Mouse (Mus musculus) hindbrain, embryonic 13.5 days (tissue): ENCODE measurements at regions not wholly inside any gene's neighbourhood (a gene's known extent, or its start where the extent isn't known, plus 50 kb on each side); places are given as distances from the start of the nearest gene placed in this dataset.
A peak's percentile ranks its signal among the peaks of the same experiment; 100 is the strongest.
"Not testable (repeated sequence)": the region's sequence is repeated elsewhere in the genome, so short reads cannot be mapped to it uniquely, and the experiment has no call there.

ENCODE experiments used
- ATAC-seq: fragments of 200-750 bp; cut with Nextera tagmentation; 2 replicates; pipeline ENCODE4 v1.8.0; 2017; ENCODE audit warnings: moderate TSS enrichment; ENCODE audit not compliant: low FRiP score
- H3K27ac ChIP-seq: fragments of 300-500 bp; sonication (generic); 2 replicates; pipeline ENCODE4 v1.5.1; 2015; ENCODE audit warnings: inconsistent platforms, mild to moderate bottlenecking, moderate library complexity
- H3K27me3 ChIP-seq: fragments of 300-500 bp; sonication (generic); 2 replicates; pipeline ENCODE4 v1.6.1; 2015; ENCODE audit warnings: mild to moderate bottlenecking, inconsistent platforms
- H3K36me3 ChIP-seq: fragments of 300-500 bp; sonication (generic); 2 replicates; pipeline ENCODE4 v1.6.1; 2015; ENCODE audit warnings: mild to moderate bottlenecking, inconsistent platforms
- H3K4me1 ChIP-seq: fragments of 300-500 bp; sonication (generic); replicated peaks from 2 replicates; pipeline ENCODE4 v1.6.1; 2015; ENCODE audit warnings: inconsistent platforms
- H3K4me2 ChIP-seq: fragments of 300-500 bp; sonication (generic); 2 replicates; pipeline ENCODE4 v1.6.1; 2015; ENCODE audit warnings: inconsistent platforms, mild to moderate bottlenecking, moderate library complexity
- H3K4me3 ChIP-seq: fragments of 300-500 bp; sonication (generic); 2 replicates; pipeline ENCODE4 v1.5.1; 2015; ENCODE audit warnings: mild to moderate bottlenecking, inconsistent platforms
- H3K9ac ChIP-seq: fragments of 300-500 bp; sonication (generic); 2 replicates; pipeline ENCODE4 v1.6.1; 2015; ENCODE audit warnings: mild to moderate bottlenecking, inconsistent platforms
- H3K9me3 ChIP-seq: fragments of 300-500 bp; sonication (generic); 2 replicates; pipeline ENCODE4 v1.6.1; 2016; ENCODE audit warnings: inconsistent platforms
- WGBS: fragments of 180-500 bp; shearing (Covaris S2); methylation state at CpG from one replicate; pipeline ENCODE4 v1.1.7; 2015; 5-methylcytosine and 5-hydroxymethylcytosine counted together

DNA sequence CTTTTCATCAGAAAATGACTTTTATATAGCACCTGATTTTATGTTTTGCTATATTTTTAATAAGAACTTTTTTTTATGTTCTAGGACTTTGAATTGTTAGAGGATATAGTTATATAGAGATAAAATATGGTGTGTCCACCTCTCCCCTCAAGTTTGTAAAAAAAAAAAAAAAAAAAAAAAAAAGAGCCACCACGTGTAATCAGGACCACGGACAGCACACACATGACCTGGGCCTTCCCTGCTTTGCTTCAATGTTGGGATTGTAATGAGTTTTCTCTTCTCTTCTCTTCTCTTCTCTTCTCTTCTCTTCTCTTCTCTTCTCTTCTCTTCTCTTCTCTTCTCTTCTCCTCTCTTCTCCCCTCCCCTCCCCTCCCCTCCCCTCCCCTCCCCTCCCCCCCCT, 78.5 kb downstream of the 1700010I14Rik start:
- not testable (repeated sequence) for H3K4me1 ChIP-seq, H3K4me2 ChIP-seq, H3K27ac ChIP-seq, H3K4me3 ChIP-seq, H3K9ac ChIP-seq, ATAC-seq, H3K27me3 ChIP-seq, H3K36me3 ChIP-seq, H3K9me3 ChIP-seq
- 27% methylated on average over 2 of the region's 2 CpGs for WGBS

DNA sequence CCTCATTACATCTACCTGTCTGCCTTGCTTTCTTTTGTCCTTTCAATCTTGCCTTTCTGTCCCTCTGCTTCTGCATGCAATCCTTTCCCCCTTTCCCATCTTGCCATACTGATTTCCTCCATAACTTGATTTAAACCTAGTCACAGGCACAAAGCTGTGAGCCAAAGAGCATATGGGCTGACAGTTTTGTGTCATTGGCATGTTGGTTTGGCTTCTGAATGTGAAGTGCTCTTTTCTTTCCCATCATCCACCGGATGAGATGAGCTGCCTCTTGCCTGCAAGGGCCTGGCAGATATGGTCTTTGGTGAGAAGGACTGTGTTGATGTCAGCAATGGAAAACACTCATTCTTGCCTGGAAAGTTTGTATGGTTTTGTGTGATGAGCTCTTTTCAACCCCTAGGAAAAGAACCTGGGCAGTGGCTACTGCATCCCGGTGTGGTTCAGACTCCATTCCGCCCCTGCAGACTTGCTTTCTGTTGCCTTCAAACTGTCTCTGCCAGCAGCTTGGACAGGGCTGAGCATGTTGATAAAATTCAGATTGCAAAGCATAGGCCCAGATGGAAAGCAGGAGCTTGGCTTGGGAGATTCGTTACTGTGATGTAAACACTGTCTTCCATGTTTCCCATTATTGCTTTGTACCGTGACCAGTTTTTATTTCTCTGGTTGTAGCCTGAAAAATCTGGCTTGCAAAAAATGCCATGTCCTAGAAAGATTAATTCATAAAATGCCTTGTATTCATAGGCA, 80.9 kb downstream of the 1700010I14Rik start:
- H3K27me3 ChIP-seq: no peaks in the 10 kb centered on the region
- H3K36me3 ChIP-seq: no peaks in the 10 kb centered on the region
- H3K9ac ChIP-seq: no peak overlapping the region
- H3K4me2 ChIP-seq: no peak overlapping the region
- WGBS: 91% methylated on average over 5 of the region's 5 CpGs
- no peaks in the 10 kb centered on the region for H3K9me3 ChIP-seq
- no peak overlapping the region for H3K27ac ChIP-seq
- no peak overlapping the region for H3K4me3 ChIP-seq
- no peaks in the 10 kb centered on the region for H3K4me1 ChIP-seq
- no peak for ATAC-seq

DNA sequence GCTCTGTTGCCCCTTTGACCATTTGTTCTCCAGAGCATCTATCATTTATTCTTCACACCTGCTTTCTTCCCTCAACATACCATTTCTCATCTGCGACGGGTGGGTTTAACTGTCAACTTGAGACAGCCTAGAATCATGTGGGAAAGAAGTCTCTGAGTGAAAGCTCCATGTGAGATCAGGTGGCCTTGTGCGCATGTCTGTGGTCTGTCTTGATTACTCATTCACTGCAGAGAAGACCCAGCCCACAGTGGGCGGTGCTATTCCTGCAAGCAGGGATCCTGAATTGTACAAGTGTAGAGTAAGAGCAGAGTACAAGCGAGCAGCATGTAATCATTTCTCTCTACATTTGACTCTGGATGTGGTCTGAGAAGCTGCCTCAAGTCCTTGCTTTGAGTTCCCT, 95.5 kb downstream of the 1700010I14Rik start:
- H3K4me1 ChIP-seq: no peaks in the 10 kb centered on the region
- no peaks in the 10 kb centered on the region for H3K36me3 ChIP-seq
- no peak overlapping the region for H3K4me3 ChIP-seq
- no peak overlapping the region for H3K27ac ChIP-seq
- ATAC-seq: no peak
- no peaks in the 10 kb centered on the region for H3K9me3 ChIP-seq
- H3K27me3 ChIP-seq: no peaks in the 10 kb centered on the region
- WGBS: 92% methylated on average over 5 of the region's 5 CpGs
- H3K4me2 ChIP-seq: no peak overlapping the region
- no peak overlapping the region for H3K9ac ChIP-seq

DNA sequence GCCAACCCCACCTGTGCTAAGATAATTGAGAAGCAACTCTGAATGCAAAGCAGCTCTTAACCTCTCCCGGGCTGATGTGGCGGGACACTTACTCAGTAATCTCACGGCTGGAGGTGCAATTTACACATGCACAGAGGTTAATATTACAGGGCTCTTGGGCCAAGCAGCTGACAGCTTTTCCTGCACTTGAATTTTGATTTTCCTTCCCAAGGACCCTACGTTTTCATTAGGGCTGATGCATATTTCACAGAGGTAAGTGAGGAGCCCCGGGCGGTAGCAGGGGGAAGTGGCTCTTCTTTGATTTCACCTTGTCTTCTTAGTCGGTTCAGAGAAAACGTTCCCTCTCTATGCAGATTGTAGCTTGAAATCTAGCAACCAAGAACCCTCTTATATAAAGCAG, 139.7 kb downstream of the 1700010I14Rik start:
- H3K27ac ChIP-seq: no peak overlapping the region
- no peak overlapping the region for H3K4me2 ChIP-seq
- ATAC-seq: no peak
- H3K9me3 ChIP-seq: no peaks in the 10 kb centered on the region
- H3K9ac ChIP-seq: no peak overlapping the region
- H3K27me3 ChIP-seq: no peaks in the 10 kb centered on the region
- H3K4me3 ChIP-seq: no peak overlapping the region
- H3K4me1 ChIP-seq: peaks cover 4% of the 10 kb centered on the region; the same call in 1 of the 2 replicates
- WGBS: 53% methylated on average over 8 of the region's 8 CpGs
- no peaks in the 10 kb centered on the region for H3K36me3 ChIP-seq

DNA sequence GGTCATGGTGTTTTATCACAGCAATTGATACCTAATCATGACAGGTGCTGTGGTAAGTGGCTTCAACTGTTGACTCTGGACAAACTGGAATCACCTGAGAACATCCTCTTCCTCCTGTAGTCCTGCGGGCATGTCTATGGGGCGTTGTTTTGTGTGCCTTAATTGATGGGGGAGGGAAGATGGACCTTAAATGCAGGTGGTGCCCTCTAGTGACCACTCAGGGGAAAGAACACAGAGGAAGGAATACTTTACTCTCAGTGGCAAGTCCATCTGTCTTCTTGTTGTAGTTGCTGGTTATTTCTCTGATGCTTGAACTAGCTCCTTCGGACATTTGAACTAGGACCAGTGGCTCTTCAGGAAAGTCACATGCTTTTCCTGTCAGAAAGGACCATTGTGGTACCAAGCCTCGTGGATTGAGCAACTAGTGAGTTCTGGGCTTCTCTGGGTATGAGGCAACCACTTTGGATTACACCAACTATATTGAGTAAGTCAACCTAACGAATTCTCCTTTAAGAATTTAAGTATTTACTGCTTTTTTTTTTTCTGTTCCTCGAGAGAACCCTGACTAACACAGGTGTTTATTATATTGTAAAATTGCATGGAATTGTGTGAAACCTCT, 157.6 kb downstream of the 1700010I14Rik start:
- 74% methylated on average over 6 of the region's 6 CpGs for WGBS
- H3K4me1 ChIP-seq: no peaks in the 10 kb centered on the region
- no peaks in the 10 kb centered on the region for H3K36me3 ChIP-seq
- no peak for ATAC-seq
- H3K27ac ChIP-seq: no peak overlapping the region
- H3K9ac ChIP-seq: no peak overlapping the region
- H3K9me3 ChIP-seq: no peaks in the 10 kb centered on the region
- no peak overlapping the region for H3K4me2 ChIP-seq
- no peaks in the 10 kb centered on the region for H3K27me3 ChIP-seq
- H3K4me3 ChIP-seq: no peak overlapping the region

DNA sequence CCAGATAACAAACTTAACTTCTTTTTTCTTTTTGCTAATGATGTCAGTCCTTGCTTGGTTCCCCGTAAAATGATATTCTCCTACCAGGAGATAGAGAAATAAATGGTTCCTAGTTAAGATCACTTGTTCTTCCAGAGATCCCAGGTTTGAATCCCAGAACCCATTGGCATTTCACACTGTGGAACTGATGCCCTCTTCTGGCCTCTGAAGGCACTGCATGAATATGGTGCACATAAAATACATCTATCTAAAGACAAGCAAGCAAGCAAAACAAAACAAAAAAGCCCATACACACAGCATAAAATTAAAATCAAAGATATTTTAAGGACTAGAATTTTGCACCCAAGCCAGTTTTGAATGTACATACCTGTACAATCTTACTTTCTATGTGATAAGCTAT, 162.5 kb downstream of the 1700010I14Rik start:
- H3K4me3 ChIP-seq: no peak overlapping the region
- H3K36me3 ChIP-seq: no peaks in the 10 kb centered on the region
- ATAC-seq: no peak
- no peak overlapping the region for H3K27ac ChIP-seq
- no peaks in the 10 kb centered on the region for H3K9me3 ChIP-seq
- peaks cover 3% of the 10 kb centered on the region for H3K4me1 ChIP-seq
- 96% methylated on average over 1 of the region's 1 CpGs for WGBS
- H3K4me2 ChIP-seq: no peak overlapping the region
- H3K9ac ChIP-seq: no peak overlapping the region
- no peaks in the 10 kb centered on the region for H3K27me3 ChIP-seq

DNA sequence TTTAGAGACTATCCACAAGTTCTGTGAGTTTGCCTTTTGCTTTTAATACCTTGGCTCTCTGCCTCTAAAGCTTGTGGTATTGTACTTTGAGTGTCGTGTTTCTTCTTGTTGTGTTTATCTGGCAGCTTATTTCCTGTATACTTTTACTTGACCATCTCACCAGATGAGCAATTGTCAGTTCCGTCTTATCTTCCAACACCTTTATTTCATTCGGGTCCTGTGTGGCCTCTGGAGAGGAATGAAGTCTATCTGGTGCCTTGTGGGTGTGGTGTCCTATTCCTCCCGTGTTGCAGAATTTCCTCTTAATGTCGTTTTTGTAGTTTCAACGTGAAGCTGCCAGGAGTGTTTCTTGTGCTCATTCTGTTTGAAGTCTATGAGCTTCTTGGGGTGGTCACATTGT, 174.0 kb downstream of the 1700010I14Rik start:
- Histone ChIP-seq H3K4me2 (no peak overlapping the region), H3K27ac (no peak overlapping the region), H3K4me3 (no peak overlapping the region), H3K27me3 (no peaks in the 10 kb centered on the region), H3K9ac (no peak overlapping the region), H3K9me3 (no peaks in the 10 kb centered on the region), H3K4me1 (peaks cover 13% of the 10 kb centered on the region), H3K36me3 (no peaks in the 10 kb centered on the region)
- no peak for ATAC-seq
- WGBS: 89% methylated on average over 6 of the region's 6 CpGs

DNA sequence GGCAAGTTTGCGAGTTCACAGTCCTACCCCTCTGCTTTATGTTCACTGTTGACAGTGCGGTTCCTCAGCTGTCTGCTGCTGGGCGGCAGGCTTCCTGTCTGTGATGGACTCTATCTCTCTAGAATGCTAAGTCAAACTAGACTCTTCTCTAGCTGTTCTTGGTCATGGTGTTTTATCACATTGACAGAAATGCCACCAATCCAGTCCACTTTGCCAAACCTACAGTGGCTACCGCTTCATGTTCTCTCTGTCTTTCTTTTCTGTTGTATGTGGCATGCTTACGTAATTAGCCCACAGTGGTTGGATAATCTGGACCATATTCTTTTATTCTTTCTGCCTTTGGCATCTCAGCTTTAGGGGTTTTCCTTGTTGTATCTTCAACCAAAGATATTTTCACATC, 174.5 kb downstream of the 1700010I14Rik start:
- Histone ChIP-seq H3K9ac (no peak overlapping the region), H3K4me3 (no peak overlapping the region)

DNA sequence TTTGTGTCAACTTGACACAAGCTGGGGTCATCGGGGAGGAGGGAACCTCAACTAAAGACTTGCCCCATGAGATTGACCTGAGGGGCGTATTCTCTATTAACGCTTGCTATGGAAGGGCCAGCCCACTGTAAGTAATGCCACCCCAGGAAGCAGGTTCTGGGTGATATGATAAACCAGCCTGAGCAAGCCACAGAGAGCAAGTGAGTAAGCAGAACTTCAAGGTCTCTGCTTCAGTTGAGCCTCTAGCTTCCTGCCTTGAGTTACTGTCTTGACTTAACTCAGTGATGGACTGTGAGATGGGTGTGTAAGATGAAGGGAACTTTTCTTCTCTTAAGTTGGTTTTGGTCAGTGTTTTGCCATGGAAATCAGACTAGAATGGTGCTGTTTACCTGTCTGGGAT, 175.2 kb downstream of the 1700010I14Rik start:
- Histone ChIP-seq H3K4me1 (peaks cover 20% of the 10 kb centered on the region), H3K4me3 (no peak overlapping the region), H3K27ac (no peak overlapping the region), H3K9me3 (no peaks in the 10 kb centered on the region), H3K36me3 (no peaks in the 10 kb centered on the region), H3K4me2 (no peak overlapping the region), H3K27me3 (no peaks in the 10 kb centered on the region), H3K9ac (no peak overlapping the region)
- WGBS: 94% methylated on average over 3 of the region's 3 CpGs
- ATAC-seq: no peak

More for the DNA sequence above, 174.5 kb downstream of the 1700010I14Rik start:
- Histone ChIP-seq H3K4me2 (no peak overlapping the region), H3K9me3 (no peaks in the 10 kb centered on the region), H3K27me3 (no peaks in the 10 kb centered on the region), H3K36me3 (no peaks in the 10 kb centered on the region), H3K4me1 (peaks cover 18% of the 10 kb centered on the region), H3K27ac (no peak overlapping the region)
- 92% methylated on average over 5 of the region's 5 CpGs for WGBS
- ATAC-seq: no peak

DNA sequence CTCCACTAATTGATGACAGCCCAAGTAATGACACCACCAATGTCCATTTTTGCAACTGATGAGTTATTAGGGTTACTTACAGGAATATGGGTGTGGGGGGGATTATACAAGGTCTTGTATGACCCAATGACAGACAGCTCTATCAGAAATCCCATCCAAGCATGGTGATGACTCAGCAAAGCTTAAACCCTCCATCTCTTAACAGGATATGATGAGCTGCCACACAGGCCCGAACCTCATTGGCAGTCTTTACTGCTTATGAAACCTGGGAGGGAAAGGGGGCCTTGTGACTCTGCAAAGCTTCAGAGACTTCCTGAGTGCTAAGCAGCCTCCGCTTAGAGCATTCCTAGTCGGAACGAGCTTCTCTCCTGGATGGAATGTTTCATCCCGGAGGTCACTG, 176.4 kb downstream of the 1700010I14Rik start:
- Histone ChIP-seq H3K36me3 (no peaks in the 10 kb centered on the region), H3K4me1 (peaks cover 27% of the 10 kb centered on the region), H3K4me2 (no peak overlapping the region), H3K27me3 (no peaks in the 10 kb centered on the region), H3K9ac (no peak overlapping the region), H3K4me3 (no peak overlapping the region), H3K9me3 (no peaks in the 10 kb centered on the region), H3K27ac (no peak overlapping the region)
- WGBS: 90% methylated on average over 5 of the region's 5 CpGs
- ATAC-seq: no peak

DNA sequence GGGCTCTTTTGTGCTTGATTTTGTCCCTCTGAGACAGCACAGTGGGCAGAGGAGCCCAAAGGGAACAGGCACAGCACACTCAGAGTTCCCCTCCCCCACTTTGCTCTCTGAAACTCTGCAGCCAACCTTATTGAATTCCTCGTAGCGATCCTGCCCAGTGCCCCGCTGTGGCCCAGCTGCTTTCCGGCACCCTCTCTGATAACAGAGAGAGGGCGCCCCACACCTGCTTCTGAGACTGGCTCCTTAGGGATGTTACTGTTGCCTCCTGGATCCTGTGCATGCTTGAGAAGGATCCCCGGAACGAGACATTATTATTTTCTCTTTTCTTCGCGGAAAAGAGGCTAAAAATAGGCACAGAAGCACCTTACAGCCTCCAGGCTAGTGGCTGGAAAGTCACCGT, 179.0 kb downstream of the 1700010I14Rik start:
- H3K4me3 ChIP-seq: peak overlapping the region; percentile 54
- WGBS: 0% methylated on average over 10 of the region's 10 CpGs
- H3K4me2 ChIP-seq: peak overlapping the region; percentile 89
- no peaks in the 10 kb centered on the region for H3K9me3 ChIP-seq
- H3K36me3 ChIP-seq: no peaks in the 10 kb centered on the region
- peak overlapping the region; percentile 96 for H3K27ac ChIP-seq
- H3K27me3 ChIP-seq: no peaks in the 10 kb centered on the region
- peak; percentile 88 for ATAC-seq
- peak overlapping the region; percentile 85 for H3K9ac ChIP-seq
- H3K4me1 ChIP-seq: peaks cover 32% of the 10 kb centered on the region

DNA sequence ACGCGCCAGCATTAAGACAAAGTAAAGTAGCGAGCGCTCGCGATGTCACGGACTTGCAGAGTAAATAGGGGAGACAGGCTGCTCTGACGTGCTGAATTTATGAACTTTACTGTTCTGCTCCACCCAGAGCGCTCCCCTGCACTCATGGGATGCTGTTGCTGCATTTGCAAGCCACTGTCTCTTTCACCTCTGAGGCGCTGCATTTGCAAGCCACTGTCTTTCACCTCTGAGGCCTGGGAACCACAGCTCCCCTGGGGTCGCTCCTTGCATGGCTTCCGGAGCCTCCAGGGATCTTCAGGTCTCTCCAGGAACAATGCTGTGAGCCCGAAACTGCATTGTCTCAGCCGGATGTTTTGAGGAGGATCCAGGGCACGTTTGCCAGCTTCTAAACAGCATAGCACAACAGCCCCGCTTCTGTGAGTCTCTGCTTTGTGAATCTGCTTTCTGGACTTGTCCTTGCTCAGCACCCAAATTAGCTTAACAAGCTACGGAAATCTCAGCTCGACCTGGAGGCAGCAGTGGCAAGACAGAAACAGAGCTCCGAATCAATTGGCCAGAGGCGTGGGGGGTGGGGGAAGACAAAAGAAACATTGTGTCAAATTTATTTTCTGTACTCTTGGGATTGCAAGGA, 179.6 kb downstream of the 1700010I14Rik start:
- H3K9me3 ChIP-seq: no peaks in the 10 kb centered on the region
- under 1% methylated on average over 20 of the region's 20 CpGs for WGBS
- peak overlapping the region; percentile 85 for H3K9ac ChIP-seq
- H3K4me1 ChIP-seq: peaks cover 32% of the 10 kb centered on the region
- H3K36me3 ChIP-seq: no peaks in the 10 kb centered on the region
- peak overlapping the region; percentile 96 for H3K27ac ChIP-seq
- H3K4me3 ChIP-seq: peak overlapping the region; percentile 54
- peak overlapping the region; percentile 89 for H3K4me2 ChIP-seq
- ATAC-seq: peak; percentile 62
- H3K27me3 ChIP-seq: no peaks in the 10 kb centered on the region
